8 mouse cellular contexts compared by ENCODE assay signal in the genomic region with DNA sequence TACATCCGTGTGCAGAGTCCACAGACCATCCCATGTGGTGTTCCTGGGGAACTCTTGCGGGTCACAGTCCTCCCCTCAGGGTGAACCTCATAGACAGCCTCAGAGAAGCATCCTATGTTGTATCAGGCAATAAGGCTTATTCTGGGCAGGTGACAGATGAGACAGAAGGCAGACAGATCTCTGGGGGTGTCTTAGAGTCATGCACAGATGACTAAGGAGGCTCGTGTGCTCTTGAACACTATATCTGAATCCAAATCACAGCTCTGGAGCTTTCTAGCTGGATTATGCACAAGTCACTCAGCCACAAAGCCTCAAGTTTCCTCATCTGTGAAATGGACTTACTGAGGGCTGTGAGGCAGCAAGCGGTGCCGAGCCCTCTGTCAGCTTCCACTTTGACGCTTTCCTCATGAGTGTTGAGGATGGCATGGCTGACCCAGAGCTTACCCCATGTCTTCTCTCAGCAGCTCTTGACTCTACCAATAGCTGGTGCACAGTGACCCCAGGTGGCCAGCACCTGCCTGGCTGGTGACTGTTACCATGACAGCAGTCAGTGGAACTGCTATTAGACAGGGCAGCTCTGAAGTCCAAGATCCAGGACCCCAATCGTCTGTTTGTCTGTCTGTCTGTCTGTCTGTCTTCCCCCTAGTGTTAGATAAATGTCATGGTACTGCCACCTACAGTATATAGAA.
DNase-seq lines count a peak whose midpoint lies in the region; ATAC-seq and TF ChIP-seq lines count a peak whose summit lies in the region.

No protein-coding gene starts in this region.

- no peak overlapping the region for H3K9ac ChIP-seq in heart, postnatal 0 days (replicated peaks; ENCODE audit: low read depth, low read length)

- H3K9me3 ChIP-seq in heart, postnatal 0 days (replicated peaks; ENCODE audit: control insufficient read depth, low read length): no peaks in the 10 kb centered on the region
- no peaks in the 10 kb centered on the region for H3K9me3 ChIP-seq in limb, embryonic 10.5 days (replicated peaks)

- H3K4me3 ChIP-seq in cortical plate, adult 2 months (ENCODE audit: insufficient read depth, low read length): no peak overlapping the region
- no peak overlapping the region for H3K4me3 ChIP-seq in heart, postnatal 0 days (ENCODE audit: low read depth, low read length)
- no peak overlapping the region for H3K4me3 ChIP-seq in limb, embryonic 10.5 days
- H3K4me3 ChIP-seq in small intestine, adult 2 months (ENCODE audit: low read depth, low read length): no peak overlapping the region

- H3K4me1 ChIP-seq in cortical plate, adult 2 months (ENCODE audit: control insufficient read depth, insufficient read depth, low read length): peaks cover 11% of the 10 kb centered on the region
- H3K4me1 ChIP-seq in heart, postnatal 0 days (ENCODE audit: control insufficient read depth, insufficient read depth): peaks cover 47% of the 10 kb centered on the region
- H3K4me1 ChIP-seq in limb, embryonic 10.5 days: peaks cover 10% of the 10 kb centered on the region; the same call in 1 of the 2 replicates
- peaks cover 9% of the 10 kb centered on the region for H3K4me1 ChIP-seq in small intestine, adult 2 months (ENCODE audit: control insufficient read depth, insufficient read depth, insufficient read length, low read length)

- no peak for TF ChIP-seq EP300 in heart, postnatal 0 days (IDR thresholded peaks at IDR 0.05; ENCODE audit: low read depth)

- peak; percentile 40 for DNase-seq in layer of hippocampus, adult 9-10 months (ENCODE audit: low spot score)
- no peak for DNase-seq in layer of hippocampus, postnatal 36 days
- DNase-seq in MN1 (ENCODE audit: low spot score): peak; percentile 50
- DNase-seq in heart, postnatal 0 days (ENCODE audit: low spot score): peak; percentile 78
- DNase-seq in limb, embryonic 10.5 days (ENCODE audit: low spot score): peak; percentile 52
- no peak for DNase-seq in c-Kit-positive CD71-positive TER-119-positive erythroid progenitor cells, embryonic 14.5 days (ENCODE audit: low spot score)

- no peak overlapping the region for H3K4me2 ChIP-seq in heart, postnatal 0 days (ENCODE audit: low read depth, low read length)

- 55% methylated on average over 7 of the region's 7 CpGs for WGBS in heart, postnatal 0 days
- 72% methylated on average over 7 of the region's 7 CpGs for WGBS in limb, embryonic 10.5 days
- 67% methylated on average over 7 of the region's 7 CpGs for WGBS in small intestine, adult 2 months

- no peaks in the 10 kb centered on the region for H3K27me3 ChIP-seq in heart, postnatal 0 days (ENCODE audit: control insufficient read depth, insufficient read depth, low read length)
- no peaks in the 10 kb centered on the region for H3K27me3 ChIP-seq in limb, embryonic 10.5 days (ENCODE audit: low read depth, poor library complexity, severe bottlenecking)
- no peaks in the 10 kb centered on the region for H3K27me3 ChIP-seq in small intestine, adult 2 months (ENCODE audit: control insufficient read depth, insufficient read depth, low read length)

- ATAC-seq in heart, postnatal 0 days (ENCODE audit: insufficient read depth, low read depth): peak; percentile 68

- H3K36me3 ChIP-seq in heart, postnatal 0 days (replicated peaks; ENCODE audit: control insufficient read depth, insufficient read depth, low read length): no peaks in the 10 kb centered on the region
- no peaks in the 10 kb centered on the region for H3K36me3 ChIP-seq in limb, embryonic 10.5 days
- H3K36me3 ChIP-seq in small intestine, adult 2 months (ENCODE audit: control insufficient read depth, insufficient read depth, low read length): no peaks in the 10 kb centered on the region

- peak overlapping the region; percentile 37; the same call in 1 of the 2 replicates for H3K27ac ChIP-seq in cortical plate, adult 2 months (ENCODE audit: insufficient read depth, low read length)
- H3K27ac ChIP-seq in heart, postnatal 0 days (ENCODE audit: low read depth): peak overlapping the region; percentile 66; the same call in 1 of the 2 replicates
- H3K27ac ChIP-seq in limb, embryonic 10.5 days: no peak overlapping the region
- no peak overlapping the region for H3K27ac ChIP-seq in small intestine, adult 2 months (ENCODE audit: insufficient read depth, low read depth, low read length)

- no peak for TF ChIP-seq POLR2A in cortical plate, adult 2 months (IDR thresholded peaks at IDR 0.05; ENCODE audit: extremely low read depth, insufficient read depth, low read length)
- TF ChIP-seq POLR2A in small intestine, adult 2 months (IDR thresholded peaks at IDR 0.05; ENCODE audit: low read depth, low read length): no peak

- peak; percentile 51 for TF ChIP-seq CTCF in cortical plate, adult 2 months (IDR thresholded peaks at IDR 0.05; ENCODE audit: extremely low read depth, insufficient read depth, low read length)
- peak; percentile 84 for TF ChIP-seq CTCF in heart, postnatal 0 days (IDR thresholded peaks at IDR 0.05; ENCODE audit: low read depth)
- TF ChIP-seq CTCF in small intestine, adult 2 months (IDR thresholded peaks at IDR 0.05; ENCODE audit: extremely low read depth, insufficient read length, insufficient replicate concordance, low read depth, low read length): peak; percentile 55; the same call in 1 of the 2 replicates

Comparison
In these comparisons a context has a peak if more than half of its experiments do, and no peak if none do; other contexts are left out.
1. DNase-seq: peak in layer of hippocampus, adult 9-10 months (single experiment), MN1 (single experiment), heart, postnatal 0 days (single experiment) and limb, embryonic 10.5 days (single experiment); none in layer of hippocampus, postnatal 36 days (0 of 2) and c-Kit-positive CD71-positive TER-119-positive erythroid progenitor cells, embryonic 14.5 days (single experiment).
2. H3K27ac ChIP-seq: peak in cortical plate, adult 2 months (single experiment) and heart, postnatal 0 days (single experiment); none in limb, embryonic 10.5 days (single experiment) and small intestine, adult 2 months (single experiment).
3. Peak in every context shown above with its lines, with median percentiles within 50 percentile points of each other: CTCF ChIP-seq.